Mouse (Mus musculus) embryo, embryonic 10.5 days (tissue): ENCODE measurements around the gene Plcxd2.
A peak's percentile ranks its signal among the peaks of the same experiment; 100 is the strongest.

Experiments
- DNase-seq: peaks from one replicate; pipeline ENCODE4 v3.0.0-alpha.2; 2015; ENCODE audit warnings: low spot score

The Plcxd2 gene

DNA sequence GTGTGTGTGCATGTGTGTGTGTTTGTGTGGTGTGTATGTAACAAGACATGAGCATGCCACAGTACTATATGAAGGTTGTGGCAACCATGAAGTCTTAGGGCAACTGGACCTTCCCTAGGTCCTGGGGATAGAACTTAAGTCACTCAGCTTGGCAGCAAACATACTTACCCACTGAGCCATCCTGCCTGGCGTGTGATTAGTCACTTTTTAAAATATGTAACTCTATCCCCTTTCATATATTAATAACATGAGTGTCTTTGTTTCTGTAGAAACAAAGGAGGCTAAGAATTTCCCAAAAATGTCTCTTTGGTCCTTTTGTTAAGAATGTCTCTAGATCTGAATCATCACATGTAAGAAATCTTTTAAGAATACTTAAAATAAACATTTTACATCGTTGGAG is 72.6 kb downstream of the Plcxd2 start:
- no peak for DNase-seq

DNA sequence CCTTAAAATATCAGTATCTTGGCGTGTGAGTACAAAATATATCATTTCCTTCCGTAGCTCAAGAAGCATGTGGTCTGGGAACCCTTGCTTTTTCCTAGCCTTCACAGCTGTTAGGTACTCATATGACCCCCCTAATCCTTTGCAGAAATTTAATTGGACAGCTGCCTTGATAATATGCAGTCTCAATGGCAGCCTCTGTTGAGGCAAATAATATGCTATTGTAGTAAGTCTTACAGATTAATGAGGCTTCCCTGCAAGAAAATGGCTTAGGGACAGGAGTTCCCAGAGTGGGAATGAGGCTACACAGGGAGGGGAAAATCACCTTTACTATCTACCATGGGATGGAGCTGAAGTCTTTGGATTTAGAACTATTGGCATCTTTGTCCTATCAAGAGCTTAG is 73.5 kb downstream of the Plcxd2 start:
- no peak for DNase-seq

DNA sequence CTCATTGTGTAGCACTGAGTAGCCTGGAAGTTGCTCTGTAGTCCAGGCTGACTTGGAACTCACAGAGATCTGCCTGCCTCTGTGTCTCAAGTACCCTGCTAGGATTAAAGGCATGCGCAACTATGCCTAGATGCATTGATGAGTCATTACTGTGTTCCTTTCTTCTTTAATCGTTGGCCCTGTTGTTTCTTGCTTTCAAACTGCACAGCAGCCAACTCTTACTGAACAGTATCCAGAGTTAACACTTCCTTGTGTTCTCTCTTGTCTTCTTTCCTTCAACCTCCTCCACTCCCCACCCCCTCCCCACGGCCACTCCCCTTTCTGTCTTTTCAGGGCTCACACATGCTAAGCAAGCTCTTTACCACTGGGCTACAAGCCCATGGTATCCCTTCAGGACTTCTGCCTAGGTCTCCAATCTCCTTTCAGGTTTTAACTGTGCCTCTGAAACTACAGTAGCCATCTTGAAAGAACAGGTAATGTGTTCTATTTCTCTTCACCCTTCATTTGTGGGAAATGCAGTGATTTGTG is 74.0 kb downstream of the Plcxd2 start:
- DNase-seq: no peak

DNA sequence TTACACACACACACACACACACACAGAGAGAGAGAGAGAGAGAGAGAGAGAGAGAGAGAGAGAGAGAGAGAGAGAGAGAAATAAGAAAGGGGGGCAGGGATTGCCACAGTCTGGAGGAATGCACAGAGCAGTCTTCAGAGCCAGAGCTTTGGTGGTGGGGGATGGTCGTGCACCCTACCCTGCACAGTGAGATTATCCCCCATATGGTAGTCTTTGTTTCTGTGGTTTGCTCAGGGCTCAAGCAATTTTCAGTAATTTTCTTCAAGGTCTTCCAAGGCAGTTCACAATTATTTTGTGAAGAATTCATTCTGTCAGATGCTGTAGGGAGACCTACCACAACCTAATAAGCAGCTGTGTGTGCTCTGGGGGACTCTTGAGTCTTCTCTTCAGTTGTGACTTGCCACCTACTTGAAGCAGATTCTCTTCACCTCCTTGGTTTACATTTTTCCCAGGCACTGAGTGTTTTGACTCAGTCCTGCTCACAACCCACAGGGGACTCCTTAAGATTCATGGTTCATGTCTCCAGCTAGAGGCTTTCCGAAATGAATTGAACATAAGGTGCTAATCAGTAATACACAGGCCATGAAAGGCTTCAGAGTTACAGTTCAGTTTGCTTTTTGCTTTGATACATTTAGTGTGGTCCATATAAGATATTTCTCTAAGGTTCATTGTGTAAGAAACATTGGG is 75.2 kb downstream of the Plcxd2 start:
- no peak for DNase-seq

DNA sequence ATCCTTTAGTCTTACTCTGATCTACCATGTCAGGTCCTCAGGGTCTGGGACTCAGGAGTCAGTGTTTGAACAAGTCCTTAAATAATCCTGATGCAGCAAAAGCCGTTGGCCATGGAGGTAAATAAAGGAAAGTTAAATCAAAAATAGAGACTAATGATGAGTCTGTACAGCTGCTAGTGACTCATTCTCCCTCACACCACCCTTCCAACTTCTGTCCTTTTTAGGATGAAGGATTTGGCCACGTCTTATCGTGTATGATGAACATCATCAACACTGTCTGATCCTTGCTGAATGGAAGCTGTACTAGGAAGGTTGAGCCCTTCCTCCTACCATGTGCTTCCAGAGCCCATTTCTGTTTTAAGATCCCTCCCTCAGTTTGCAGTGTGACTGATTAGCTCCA is 79.7 kb downstream of the Plcxd2 start:
- DNase-seq: no peak

DNA sequence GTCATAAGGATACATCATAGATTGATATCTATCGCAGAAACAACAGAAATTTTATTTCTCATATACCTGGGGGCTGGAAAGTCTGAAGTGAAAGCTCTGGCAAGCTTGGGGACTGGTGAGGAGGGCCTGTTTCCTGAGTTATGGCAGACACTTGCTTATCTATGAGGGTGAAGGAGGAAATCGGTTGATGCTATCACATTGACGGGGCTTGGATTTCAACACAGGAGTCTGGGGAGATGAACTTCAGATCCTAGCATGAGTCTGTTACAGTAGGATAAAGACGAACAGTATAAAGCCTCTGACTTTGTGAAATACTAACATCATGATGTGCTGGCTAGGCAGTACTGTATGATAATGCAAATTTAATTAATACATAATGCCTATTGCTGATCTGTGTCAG is 81.9 kb downstream of the Plcxd2 start:
- no peak for DNase-seq

DNA sequence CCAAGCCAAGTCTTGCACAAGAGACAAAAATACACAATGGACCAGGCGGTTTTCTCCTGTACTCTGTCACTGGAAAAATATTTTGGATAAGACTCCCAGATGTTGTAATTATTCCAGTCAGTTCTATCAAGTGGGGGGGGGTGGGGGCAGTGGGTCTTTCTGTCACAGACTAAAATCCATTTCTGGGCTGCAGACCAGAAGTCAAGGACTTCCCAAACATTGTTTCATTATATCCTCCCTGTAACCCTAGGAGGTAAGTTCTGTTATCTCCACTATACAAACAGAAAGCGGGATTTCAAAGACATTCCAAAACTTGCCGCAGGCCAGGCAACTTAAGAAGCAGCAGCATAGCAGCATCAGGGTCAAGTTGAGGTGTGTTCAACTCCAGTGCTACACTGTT is 82.4 kb downstream of the Plcxd2 start:
- peak; percentile 42 for DNase-seq

DNA sequence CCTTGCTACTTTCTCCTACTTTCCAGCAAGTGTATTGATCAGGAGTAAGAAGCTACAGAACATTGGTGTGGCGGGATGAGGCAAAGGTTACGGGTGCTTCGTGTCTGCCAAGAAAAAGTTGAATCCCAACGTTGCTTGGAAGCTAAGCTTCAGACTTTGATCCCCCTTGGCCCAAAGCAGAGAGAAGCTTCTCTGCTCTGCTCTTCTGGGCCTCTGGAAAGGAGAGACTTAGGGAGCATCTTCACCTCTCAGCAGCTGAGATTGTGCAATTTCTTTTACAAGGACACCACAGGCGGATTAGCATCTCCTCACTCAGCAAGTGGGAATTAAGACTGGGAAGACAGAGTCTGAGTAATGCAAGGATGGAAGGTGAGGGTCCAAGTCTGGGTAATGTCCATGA is 83.1 kb downstream of the Plcxd2 start:
- DNase-seq: no peak

DNA sequence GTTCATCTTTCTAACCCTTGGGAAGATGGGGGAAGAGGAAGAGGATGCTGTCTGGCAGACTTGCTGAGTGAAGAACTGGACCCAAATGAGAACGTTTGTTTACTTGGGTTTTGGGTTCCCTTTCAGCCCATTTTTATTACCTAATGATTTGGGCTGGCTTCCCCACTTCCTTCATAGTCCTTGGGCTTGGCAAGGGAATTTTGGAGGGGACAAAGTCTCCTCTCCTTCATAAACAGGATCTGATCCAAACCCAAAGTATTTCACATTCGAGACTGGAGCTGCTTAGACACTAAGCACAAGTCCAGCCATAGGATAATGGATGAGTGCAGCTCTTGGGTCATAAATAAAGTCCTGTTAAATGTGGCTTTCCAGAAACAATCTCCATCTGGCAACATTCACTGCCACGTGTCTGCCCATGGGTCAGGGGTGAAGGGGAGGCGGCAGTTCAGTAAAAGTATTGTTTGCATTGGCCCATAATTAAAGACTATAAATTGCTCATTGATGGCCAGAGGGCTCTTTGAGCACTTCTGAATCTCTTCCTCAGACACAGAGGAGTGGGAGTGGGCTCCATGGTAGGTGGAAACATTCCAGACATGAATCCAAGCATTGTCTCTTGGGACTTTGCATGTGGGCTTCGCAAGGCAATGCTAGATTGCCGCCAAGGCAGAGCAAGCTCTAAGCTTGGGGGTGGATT is 86.1 kb downstream of the Plcxd2 start:
- peak; percentile 68 for DNase-seq

DNA sequence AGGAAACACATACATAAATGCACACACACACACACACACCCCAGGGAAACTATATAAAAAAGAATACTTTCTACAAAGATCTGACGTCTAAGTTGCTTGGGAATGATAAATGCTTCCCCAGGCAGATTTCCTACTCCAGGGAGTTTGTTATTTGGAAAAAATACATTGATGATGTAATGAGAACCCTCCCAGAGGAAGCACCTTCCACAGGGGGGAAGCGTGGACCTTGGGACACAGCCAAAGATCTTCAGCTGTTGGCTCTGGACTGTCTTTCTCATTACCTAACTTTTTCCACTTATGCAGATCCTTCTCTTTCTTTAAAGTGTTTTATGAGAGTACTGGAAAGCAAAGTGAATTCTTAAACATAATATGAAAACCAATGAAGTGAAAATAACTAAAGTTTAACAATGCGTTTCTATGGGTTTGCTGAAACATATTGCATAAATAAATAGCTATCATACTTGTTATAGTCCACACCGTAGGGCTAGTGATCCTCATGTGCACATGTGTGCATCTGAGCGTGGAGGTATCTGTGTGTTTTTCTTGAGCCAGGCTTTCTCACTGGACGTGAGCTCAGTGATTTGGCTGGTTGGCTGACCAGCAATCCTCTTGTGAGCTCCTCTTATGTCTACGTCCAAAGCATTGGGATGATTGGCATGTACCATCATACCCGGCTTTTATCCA is 87.3 kb downstream of the Plcxd2 start:
- DNase-seq: no peak

DNA sequence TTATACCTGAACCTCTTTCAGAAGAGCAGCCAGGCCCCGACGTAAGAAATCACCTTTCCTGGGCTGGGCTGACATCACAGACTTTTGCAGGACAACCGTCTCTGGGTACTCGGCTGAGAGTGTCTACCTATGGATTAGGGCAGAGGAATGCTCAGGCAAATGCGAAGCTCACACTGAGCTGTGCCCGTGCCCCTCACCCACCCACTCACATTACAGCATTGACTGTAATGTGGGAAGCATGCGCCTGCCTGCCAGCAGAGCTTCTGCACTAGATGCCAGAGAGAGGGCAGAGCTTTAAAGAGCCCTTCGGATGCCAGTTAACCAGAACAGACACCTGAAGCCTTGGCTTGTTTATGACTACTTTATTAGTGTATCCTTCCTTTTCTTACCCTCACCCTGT is 90.4 kb downstream of the Plcxd2 start:
- DNase-seq: no peak
